Mouse (Mus musculus): ENCODE measurements around the gene Adgrg5. TPM values are rescaled to one million over a fixed set of nuclear protein-coding genes. Genes with fewer than 3 reads are reported as not detected.

The Adgrg5 gene
- polyA plus RNA-seq, 1 experiment from 2014 or later = 0.62 TPM

- Histone ChIP-seq H3K36me3 (replicated peaks) (peaks cover 61% of the 10 kb centered on the region), H3K4me3 (no peak overlapping the region), H3K27me3 (ENCODE audit: poor library complexity, severe bottlenecking) (peaks cover 12% of the 10 kb centered on the region), H3K9me3 (no peaks in the 10 kb centered on the region), H3K27ac (no peak overlapping the region), H3K4me1 (peaks cover 30% of the 10 kb centered on the region)
- 83% methylated on average over 12 of the region's 12 CpGs for WGBS
- no peak for DNase-seq (ENCODE audit: extremely low spot score, low spot score)
Observed at GRCm38 (mm10) chr8:94903709-94904108, 19.8 kb upstream of the Adgrg5 start.

- H3K9me3 ChIP-seq = no peaks in the 10 kb centered on the region
- H3K27ac ChIP-seq = 0 out of 2 replicates have a peak overlapping the region, but pooled peaks have one; percentile 6
- H3K4me1 ChIP-seq = peaks cover 21% of the 10 kb centered on the region
- DNase-seq (ENCODE audit: extremely low spot score, low spot score) = no peak
- H3K4me3 ChIP-seq = no peak overlapping the region
- peaks cover 5% of the 10 kb centered on the region; the same call in 1 of the 2 replicates for H3K27me3 ChIP-seq (ENCODE audit: poor library complexity, severe bottlenecking)
- WGBS = 93% methylated on average over 12 of the region's 12 CpGs
- H3K36me3 ChIP-seq (replicated peaks) = peaks cover 67% of the 10 kb centered on the region
Observed at GRCm38 (mm10) chr8:94904450-94905175, 18.9 kb upstream of the Adgrg5 start.

GRCm38 (mm10) chr8:94907591-94908300 lies 15.7 kb upstream of the Adgrg5 start:
- peaks cover 77% of the 10 kb centered on the region for H3K36me3 ChIP-seq (replicated peaks)
- H3K4me1 ChIP-seq = peaks cover 5% of the 10 kb centered on the region
- DNase-seq (ENCODE audit: extremely low spot score, low spot score) = no peak
- peaks cover 21% of the 10 kb centered on the region for H3K27me3 ChIP-seq (ENCODE audit: poor library complexity, severe bottlenecking)
- no peak overlapping the region for H3K4me3 ChIP-seq
- 87% methylated on average over 18 of the region's 18 CpGs for WGBS
- H3K27ac ChIP-seq = 0 out of 2 replicates have a peak overlapping the region, but pooled peaks have one; percentile 3
- H3K9me3 ChIP-seq = no peaks in the 10 kb centered on the region

GRCm38 (mm10) chr8:94908847-94909246 lies 14.6 kb upstream of the Adgrg5 start:
- peak; percentile 85 for DNase-seq (ENCODE audit: extremely low spot score, low spot score)
- H3K27ac ChIP-seq = no peak overlapping the region
- peaks cover 72% of the 10 kb centered on the region for H3K36me3 ChIP-seq (replicated peaks)
- H3K27me3 ChIP-seq (ENCODE audit: poor library complexity, severe bottlenecking) = peaks cover 32% of the 10 kb centered on the region
- H3K4me1 ChIP-seq = peaks cover 16% of the 10 kb centered on the region
- no peak overlapping the region for H3K4me3 ChIP-seq
- 13% methylated on average over 4 of the region's 4 CpGs for WGBS
- no peaks in the 10 kb centered on the region for H3K9me3 ChIP-seq

- peak; percentile 80 for DNase-seq (ENCODE audit: extremely low spot score, low spot score)
- Histone ChIP-seq H3K36me3 (replicated peaks) (peaks cover 32% of the 10 kb centered on the region), H3K4me3 (peak overlapping the region; percentile 61), H3K27me3 (ENCODE audit: poor library complexity, severe bottlenecking) (peaks cover 63% of the 10 kb centered on the region), H3K4me1 (peaks cover 56% of the 10 kb centered on the region), H3K27ac (peak overlapping the region; percentile 68), H3K9me3 (no peaks in the 10 kb centered on the region)
- WGBS = 3% methylated on average over 77 of the region's 77 CpGs
Observed at GRCm38 (mm10) chr8:94913061-94913660, 10.3 kb upstream of the Adgrg5 start.

GRCm38 (mm10) chr8:94914256-94914655 lies 9.2 kb upstream of the Adgrg5 start:
- H3K36me3 ChIP-seq (replicated peaks) = peaks cover 24% of the 10 kb centered on the region
- no peak for DNase-seq (ENCODE audit: extremely low spot score, low spot score)
- H3K4me1 ChIP-seq = peaks cover 59% of the 10 kb centered on the region
- H3K27me3 ChIP-seq (ENCODE audit: poor library complexity, severe bottlenecking) = peaks cover 74% of the 10 kb centered on the region
- no peak overlapping the region for H3K4me3 ChIP-seq
- H3K9me3 ChIP-seq = no peaks in the 10 kb centered on the region
- no peak overlapping the region for H3K27ac ChIP-seq
- WGBS = 89% methylated on average over 6 of the region's 6 CpGs

- Histone ChIP-seq H3K4me3 (no peak overlapping the region; the same call in 1 of the 2 replicates), H3K27ac (0 out of 2 replicates have a peak overlapping the region, but pooled peaks have one; percentile 37), H3K36me3 (replicated peaks) (peaks cover 20% of the 10 kb centered on the region), H3K4me1 (peaks cover 59% of the 10 kb centered on the region), H3K27me3 (ENCODE audit: poor library complexity, severe bottlenecking) (peaks cover 75% of the 10 kb centered on the region), H3K9me3 (no peaks in the 10 kb centered on the region)
- WGBS = 69% methylated on average over 3 of the region's 3 CpGs
- no peak for DNase-seq (ENCODE audit: extremely low spot score, low spot score)
Observed at GRCm38 (mm10) chr8:94914701-94915101, 8.8 kb upstream of the Adgrg5 start.

- peak overlapping the region; percentile 92 for H3K4me3 ChIP-seq
- H3K4me1 ChIP-seq = peaks cover 57% of the 10 kb centered on the region
- 41% methylated on average over 9 of the region's 9 CpGs for WGBS
- DNase-seq (ENCODE audit: extremely low spot score, low spot score) = no peak
- H3K27me3 ChIP-seq (ENCODE audit: poor library complexity, severe bottlenecking) = peaks cover 75% of the 10 kb centered on the region
- H3K27ac ChIP-seq = peak overlapping the region; percentile 97
- H3K36me3 ChIP-seq (replicated peaks) = peaks cover 16% of the 10 kb centered on the region
- H3K9me3 ChIP-seq = no peaks in the 10 kb centered on the region
Observed at GRCm38 (mm10) chr8:94916311-94916959, 7.1 kb upstream of the Adgrg5 start.

GRCm38 (mm10) chr8:94916960-94917324 lies 6.6 kb upstream of the Adgrg5 start:
- Histone ChIP-seq H3K9me3 (no peaks in the 10 kb centered on the region), H3K27me3 (ENCODE audit: poor library complexity, severe bottlenecking) (peaks cover 70% of the 10 kb centered on the region), H3K27ac (peak overlapping the region; percentile 97), H3K4me3 (peak overlapping the region; percentile 92), H3K4me1 (peaks cover 59% of the 10 kb centered on the region), H3K36me3 (replicated peaks) (peaks cover 11% of the 10 kb centered on the region)
- 4% methylated on average over 10 of the region's 10 CpGs for WGBS
- DNase-seq (ENCODE audit: extremely low spot score, low spot score) = no peak

- Histone ChIP-seq H3K4me3 (peak overlapping the region; percentile 92), H3K36me3 (replicated peaks) (peaks cover 6% of the 10 kb centered on the region; the same call in 1 of the 2 replicates), H3K27me3 (ENCODE audit: poor library complexity, severe bottlenecking) (peaks cover 66% of the 10 kb centered on the region), H3K27ac (peak overlapping the region; percentile 97), H3K4me1 (peaks cover 63% of the 10 kb centered on the region), H3K9me3 (no peaks in the 10 kb centered on the region)
- peak; percentile 97 for DNase-seq (ENCODE audit: extremely low spot score, low spot score)
- 1% methylated on average over 27 of the region's 27 CpGs for WGBS
Observed at GRCm38 (mm10) chr8:94917352-94917751, 6.1 kb upstream of the Adgrg5 start.

GRCm38 (mm10) chr8:94917851-94918495 lies 5.5 kb upstream of the Adgrg5 start, which contains the start of gene Ccdc102a:
Ccdc102a (minus strand) TSS chr8:94918098.
- 2% methylated on average over 45 of the region's 51 CpGs for WGBS
- peak within 1 kb of the TSS; percentile 97 for H3K27ac ChIP-seq
- no peaks in the 10 kb centered on the region for H3K9me3 ChIP-seq
- H3K4me3 ChIP-seq = peak within 1 kb of the TSS; percentile 92
- no peak for DNase-seq (ENCODE audit: extremely low spot score, low spot score)
- peaks cover 65% of the 10 kb centered on the region for H3K4me1 ChIP-seq
- peaks cover 2% of the 10 kb centered on the region; the same call in 1 of the 2 replicates for H3K36me3 ChIP-seq (replicated peaks)
- H3K27me3 ChIP-seq (ENCODE audit: poor library complexity, severe bottlenecking) = peaks cover 60% of the 10 kb centered on the region

GRCm38 (mm10) chr8:94919256-94919655 lies 4.2 kb upstream of the Adgrg5 start:
- Histone ChIP-seq H3K27ac (no peak overlapping the region), H3K4me3 (no peak overlapping the region), H3K27me3 (ENCODE audit: poor library complexity, severe bottlenecking) (peaks cover 47% of the 10 kb centered on the region), H3K4me1 (peaks cover 66% of the 10 kb centered on the region), H3K36me3 (replicated peaks) (no peaks in the 10 kb centered on the region), H3K9me3 (no peaks in the 10 kb centered on the region)
- no peak for DNase-seq (ENCODE audit: extremely low spot score, low spot score)

All from forebrain, embryonic 10.5 days (tissue).